In the genomic region with DNA sequence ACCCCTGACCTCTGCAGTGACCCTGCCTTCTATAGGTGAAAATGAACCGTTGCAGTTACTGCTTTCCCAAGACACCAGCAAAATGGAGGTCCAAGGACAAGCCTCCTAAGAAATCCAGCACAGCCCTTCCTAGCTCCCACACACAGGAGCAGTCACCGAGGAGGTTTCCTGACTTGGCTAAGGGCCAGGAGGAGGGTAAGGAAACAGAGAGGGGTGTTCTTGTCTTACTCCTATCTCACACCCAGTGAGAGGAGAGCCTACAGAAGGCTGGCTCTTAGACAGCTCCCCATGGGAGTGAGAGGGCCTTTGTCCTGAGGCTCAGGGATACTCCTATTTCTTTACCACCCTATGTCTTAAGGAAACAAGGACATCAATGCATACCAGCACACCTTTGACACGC, we compare ENCODE assay signal across 13 mouse cellular contexts.
DNase-seq lines count a peak whose midpoint lies in the region; ATAC-seq lines count a peak whose summit lies in the region.
"Had no signal": no experiment of that assay in that cellular context is flagged by ENCODE, and none has a peak within 500 bp of the region (broad histone marks: within the 10 kb centered on the region; RNA-seq: fewer than 3 reads in every experiment).

No protein-coding gene starts in this region.

- no peak overlapping the region for H3K4me2 ChIP-seq in heart, embryonic 13.5 days
- H3K4me2 ChIP-seq in lung, embryonic 16.5 days (ENCODE audit: low read depth, low read length) = no peak overlapping the region
- H3K4me2 ChIP-seq in embryonic facial prominence, embryonic 13.5 days = no peak overlapping the region
- no peak overlapping the region for H3K4me2 ChIP-seq in limb, embryonic 12.5 days

- H3K27me3 ChIP-seq in heart, embryonic 13.5 days (replicated peaks) = no peaks in the 10 kb centered on the region
- no peaks in the 10 kb centered on the region for H3K27me3 ChIP-seq in lung, embryonic 16.5 days (ENCODE audit: control insufficient read depth, insufficient read depth, low read depth, low read length)
- H3K27me3 ChIP-seq in embryonic facial prominence, embryonic 13.5 days = no peaks in the 10 kb centered on the region
- no peaks in the 10 kb centered on the region for H3K27me3 ChIP-seq in limb, embryonic 12.5 days

- H3K27ac ChIP-seq in heart, embryonic 13.5 days (replicated peaks) = peak overlapping the region; percentile 87
- no peak overlapping the region for H3K27ac ChIP-seq in lung, embryonic 16.5 days (ENCODE audit: low read length)
- peak overlapping the region; percentile 87 for H3K27ac ChIP-seq in embryonic facial prominence, embryonic 13.5 days
- peak overlapping the region; percentile 88 for H3K27ac ChIP-seq in limb, embryonic 12.5 days

- WGBS in heart, embryonic 13.5 days = 53% methylated on average over 3 of the region's 3 CpGs
- 42% methylated on average over 3 of the region's 3 CpGs for WGBS in lung, embryonic 16.5 days
- WGBS in embryonic facial prominence, embryonic 13.5 days = 54% methylated on average over 3 of the region's 3 CpGs
- 52% methylated on average over 3 of the region's 3 CpGs for WGBS in limb, embryonic 12.5 days

- H3K9ac ChIP-seq in heart, embryonic 13.5 days = no peak overlapping the region
- no peak overlapping the region for H3K9ac ChIP-seq in lung, embryonic 16.5 days (ENCODE audit: low read length)
- H3K9ac ChIP-seq in embryonic facial prominence, embryonic 13.5 days = no peak overlapping the region
- H3K9ac ChIP-seq in limb, embryonic 12.5 days (replicated peaks) = no peak overlapping the region

- H3K9me3 ChIP-seq in heart, embryonic 13.5 days = no peaks in the 10 kb centered on the region
- H3K9me3 ChIP-seq in lung, embryonic 16.5 days (ENCODE audit: control insufficient read depth, low read length) = no peaks in the 10 kb centered on the region
- no peaks in the 10 kb centered on the region for H3K9me3 ChIP-seq in embryonic facial prominence, embryonic 13.5 days
- H3K9me3 ChIP-seq in limb, embryonic 12.5 days = no peaks in the 10 kb centered on the region

- ATAC-seq in heart, embryonic 13.5 days (ENCODE audit: extremely low read depth, insufficient number of reproducible peaks, low FRiP score, low TSS enrichment) = no peak
- 0 out of 2 replicates have a peak, but pooled peaks have one; percentile 29 for ATAC-seq in lung, embryonic 16.5 days (ENCODE audit: low read depth)
- 0 out of 2 replicates have a peak, but pooled peaks have one; percentile 43 for ATAC-seq in embryonic facial prominence, embryonic 13.5 days (ENCODE audit: insufficient number of reproducible peaks, insufficient read depth, low FRiP score, low TSS enrichment, low read depth)
- ATAC-seq in limb, embryonic 12.5 days (ENCODE audit: insufficient number of reproducible peaks, insufficient read depth, low FRiP score, low TSS enrichment, low read depth) = no peak
- ATAC-seq: CD4-positive, CD25-positive, alpha-beta regulatory T cell, adult 4 months; forebrain, embryonic 14.5 days had no signal

- H3K4me3 ChIP-seq in heart, embryonic 13.5 days = no peak overlapping the region
- H3K4me3 ChIP-seq in lung, embryonic 16.5 days (ENCODE audit: low read length) = no peak overlapping the region
- no peak overlapping the region for H3K4me3 ChIP-seq in embryonic facial prominence, embryonic 13.5 days
- no peak overlapping the region for H3K4me3 ChIP-seq in limb, embryonic 12.5 days (replicated peaks)

- DNase-seq in heart, postnatal 25 days (ENCODE audit: low spot score) = no peak
- no peak for DNase-seq in lung, adult 18-20 months
- no peak for DNase-seq in spleen, postnatal 4 days (ENCODE audit: low spot score in 2 of 2)
- no peak for DNase-seq in spleen, adult 18-20 months
- DNase-seq: gastrocnemius, postnatal 36 days; right cerebral cortex, postnatal 25 days; thymus, adult 18-20 months had no signal

- peaks cover 72% of the 10 kb centered on the region for H3K4me1 ChIP-seq in heart, embryonic 13.5 days
- H3K4me1 ChIP-seq in lung, embryonic 16.5 days (replicated peaks; ENCODE audit: control insufficient read depth, insufficient read depth, low read length) = peaks cover 12% of the 10 kb centered on the region
- H3K4me1 ChIP-seq in embryonic facial prominence, embryonic 13.5 days = peaks cover 23% of the 10 kb centered on the region
- peaks cover 19% of the 10 kb centered on the region for H3K4me1 ChIP-seq in limb, embryonic 12.5 days (replicated peaks)

- H3K36me3 ChIP-seq in heart, embryonic 13.5 days = no peaks in the 10 kb centered on the region
- H3K36me3 ChIP-seq in lung, embryonic 16.5 days (ENCODE audit: control insufficient read depth, insufficient read depth, low read length) = no peaks in the 10 kb centered on the region
- H3K36me3 ChIP-seq in embryonic facial prominence, embryonic 13.5 days = no peaks in the 10 kb centered on the region
- no peaks in the 10 kb centered on the region for H3K36me3 ChIP-seq in limb, embryonic 12.5 days

- intact Hi-C loops in heart, postnatal 25 days (cut with DNase I) = no loop called here

Comparison
In these comparisons a context has a peak if more than half of its experiments do, and no peak if none do; other contexts are left out.
1. ATAC-seq: peak in lung, embryonic 16.5 days (single experiment) and embryonic facial prominence, embryonic 13.5 days (single experiment); none in heart, embryonic 13.5 days (single experiment) and limb, embryonic 12.5 days (single experiment).